27 mouse cellular contexts compared by ENCODE assay signal in genomic region chr19:26759295-26759694, GRCm38 (mm10).
DNase-seq lines count a peak whose midpoint lies in the region; ATAC-seq and TF ChIP-seq lines count a peak whose summit lies in the region.
"Had no signal": no experiment of that assay in that cellular context is flagged by ENCODE, and none has a peak within 500 bp of the region (broad histone marks: within the 10 kb centered on the region; RNA-seq: fewer than 3 reads in every experiment).

No protein-coding gene starts in this region.

- H3K4me1 ChIP-seq in heart, embryonic 14.5 days (ENCODE audit: control insufficient read depth in 2 of 2, insufficient read depth in 2 of 2, low read length in 2 of 2), result peaks cover 16 to 21% of the 10 kb centered on the region in 2 experiments
- peaks cover 1% of the 10 kb centered on the region; the same call in 1 of the 2 replicates for H3K4me1 ChIP-seq in kidney, postnatal 0 days (replicated peaks; ENCODE audit: insufficient read depth, low read length)
- H3K4me1 ChIP-seq in brown adipose tissue, adult 24 weeks (ENCODE audit: control insufficient read depth, insufficient read depth, insufficient read length, low read length), result peaks cover 9% of the 10 kb centered on the region; the same call in 1 of the 2 replicates
- H3K4me1 ChIP-seq: liver, embryonic 13.5 days had no signal

- no peak overlapping the region for H3K4me2 ChIP-seq in heart, embryonic 14.5 days (ENCODE audit: low read length)
- H3K4me2 ChIP-seq in kidney, postnatal 0 days (ENCODE audit: low read length), result no peak overlapping the region
- H3K4me2 ChIP-seq: hindbrain, embryonic 13.5 days; liver, embryonic 13.5 days; neural tube, embryonic 12.5 days had no signal

- H3K27ac ChIP-seq in gastrocnemius, adult 2 months, result 0 out of 2 replicates have a peak overlapping the region, but pooled peaks have one; percentile 58
- peak overlapping the region; percentile 41 to 73 for H3K27ac ChIP-seq in heart, embryonic 14.5 days (replicated peaks in 1 of 2; ENCODE audit: control insufficient read depth in 1 of 2, insufficient read depth in 1 of 2, low read depth in 2 of 2, low read length in 2 of 2)
- H3K27ac ChIP-seq in kidney, postnatal 0 days, result 0 out of 2 replicates have a peak overlapping the region, but pooled peaks have one; percentile 63
- H3K27ac ChIP-seq in brown adipose tissue, adult 24 weeks (replicated peaks; ENCODE audit: low read depth, low read length), result peak overlapping the region; percentile 58
- H3K27ac ChIP-seq: hindbrain, embryonic 13.5 days; left cerebral cortex, adult 2 months; neural tube, embryonic 12.5 days had no signal

- H3K9ac ChIP-seq in heart, embryonic 14.5 days (ENCODE audit: low read length), result no peak overlapping the region
- no peak overlapping the region for H3K9ac ChIP-seq in kidney, postnatal 0 days (ENCODE audit: low read depth, low read length)
- H3K9ac ChIP-seq: hindbrain, embryonic 13.5 days; liver, embryonic 13.5 days; neural tube, embryonic 12.5 days had no signal

- DNase-seq in gastrocnemius, adult 2 months, result no peak
- no peak for DNase-seq in gastrocnemius, adult 18-20 months (ENCODE audit: low spot score)
- DNase-seq in heart, postnatal 25 days (ENCODE audit: low spot score), result no peak
- no peak for DNase-seq in kidney, postnatal 0 days (ENCODE audit: low spot score)
- no peak for DNase-seq in kidney, postnatal 10 days
- DNase-seq: adrenal gland, adult 8-10 months; cerebellum, adult 2 months; cerebellum, postnatal 25 days; embryo, embryonic 11 days; gastrocnemius, postnatal 36 days; layer of hippocampus, adult 9-11 months; liver, embryonic 13.5 days; lung, adult 2 months; lung, postnatal 36 days; midbrain, embryonic 14.5 days; retina, postnatal 1 day; right cerebral cortex, postnatal 25 days; spleen, adult 18-20 months had no signal

- no peak for ATAC-seq in heart, embryonic 14.5 days (ENCODE audit: insufficient number of reproducible peaks, insufficient read depth, low FRiP score, low read depth)
- no peak for ATAC-seq in kidney, postnatal 0 days (replicated peaks; ENCODE audit: low FRiP score, low read depth)
- no peak for ATAC-seq in granulocyte monocyte progenitor cell, adult 5-6 weeks (replicated peaks; ENCODE audit: poor library complexity, severe bottlenecking)
- ATAC-seq: forebrain, embryonic 16.5 days; inflammation-experienced regulatory T-cells, adult 6 months had no signal

- no peaks in the 10 kb centered on the region for H3K36me3 ChIP-seq in heart, embryonic 14.5 days (ENCODE audit: control insufficient read depth, insufficient read depth, low read length)
- H3K36me3 ChIP-seq in kidney, postnatal 0 days (ENCODE audit: insufficient read depth, low read length), result 0 out of 2 replicates have a peak, but pooled peaks cover 12% of the 10 kb centered on the region
- H3K36me3 ChIP-seq: liver, embryonic 13.5 days had no signal

- no peaks in the 10 kb centered on the region for H3K9me3 ChIP-seq in heart, embryonic 14.5 days (ENCODE audit: control insufficient read depth, low read length)
- H3K9me3 ChIP-seq in kidney, postnatal 0 days (replicated peaks; ENCODE audit: low read length), result no peaks in the 10 kb centered on the region
- H3K9me3 ChIP-seq: hindbrain, embryonic 13.5 days; liver, embryonic 13.5 days; megakaryocyte, embryonic 14.5 days; neural tube, embryonic 12.5 days had no signal

- intact Hi-C loops in gastrocnemius, adult 2 months (cut with DNase I), result no loop called here
- intact Hi-C loops in heart, postnatal 25 days (cut with DNase I), result loop anchor here (10.0 kb wide), 1 partner anchor 86 kb away; no protein-coding TSS in a partner anchor

- no peaks in the 10 kb centered on the region for H3K27me3 ChIP-seq in heart, embryonic 14.5 days (ENCODE audit: control insufficient read depth, insufficient read depth, low read length)
- no peaks in the 10 kb centered on the region for H3K27me3 ChIP-seq in kidney, postnatal 0 days (ENCODE audit: insufficient read depth, low read length)
- H3K27me3 ChIP-seq: hindbrain, embryonic 13.5 days; liver, embryonic 13.5 days; megakaryocyte, embryonic 14.5 days; neural tube, embryonic 12.5 days had no signal

- no peak for TF ChIP-seq CTCF in gastrocnemius, adult 2 months (IDR thresholded peaks at IDR 0.05)
- no peak for TF ChIP-seq CTCF in kidney, postnatal 0 days (IDR thresholded peaks at IDR 0.05; ENCODE audit: low read depth)

- no peak overlapping the region for H3K4me3 ChIP-seq in gastrocnemius, adult 2 months
- no peak overlapping the region for H3K4me3 ChIP-seq in heart, embryonic 14.5 days (ENCODE audit: control insufficient read depth in 1 of 2, insufficient read depth in 1 of 2, low read depth in 1 of 2, low read length in 2 of 2)
- H3K4me3 ChIP-seq in kidney, postnatal 0 days (replicated peaks; ENCODE audit: low read depth, low read length), result no peak overlapping the region
- no peak overlapping the region for H3K4me3 ChIP-seq in brown adipose tissue, adult 24 weeks (ENCODE audit: insufficient read depth, low read depth, low read length)
- H3K4me3 ChIP-seq: hindbrain, embryonic 13.5 days; left cerebral cortex, adult 2 months; liver, embryonic 13.5 days; megakaryocyte, embryonic 14.5 days; neural tube, embryonic 12.5 days had no signal

- 73% methylated on average over 13 of the region's 13 CpGs for WGBS in heart, embryonic 14.5 days
- WGBS in kidney, postnatal 0 days, result 70% methylated on average over 13 of the region's 13 CpGs
